Mouse (Mus musculus): ENCODE measurements at regions not wholly inside any gene's neighbourhood (a gene's known extent, or its start where the extent isn't known, plus 50 kb on each side); places are given as distances from the start of the nearest gene placed in this dataset.
"Not testable (repeated sequence)": the region's sequence is repeated elsewhere in the genome, so short reads cannot be mapped to it uniquely, and the experiment has no call there.

GRCm38 (mm10) chr5:68252671-68253070 lies 221.0 kb downstream of the Grxcr1 start:
- peak; percentile 94 for DNase-seq
- Histone ChIP-seq H3K4me3 (replicated peaks; ENCODE audit: low read depth, low read length) (no peak overlapping the region), H3K4me1 (ENCODE audit: control insufficient read depth, insufficient read depth, low read length) (no peaks in the 10 kb centered on the region), H3K27ac (replicated peaks; ENCODE audit: low read depth, low read length) (no peak overlapping the region), H3K36me3 (ENCODE audit: control insufficient read depth, insufficient read depth, low read length) (no peaks in the 10 kb centered on the region), H3K4me2 (ENCODE audit: low read length) (no peak overlapping the region), H3K9ac (replicated peaks; ENCODE audit: low read length) (no peak overlapping the region), H3K27me3 (ENCODE audit: control insufficient read depth, insufficient read depth, low read length) (no peaks in the 10 kb centered on the region), H3K9me3 (ENCODE audit: control insufficient read depth, low read length) (no peaks in the 10 kb centered on the region)
- 14% methylated on average over 8 of the region's 8 CpGs for WGBS
- peak; percentile 71; the same call in 1 of the 2 replicates for ATAC-seq (ENCODE audit: low FRiP score, low TSS enrichment)

- no peak overlapping the region for H3K9ac ChIP-seq (replicated peaks; ENCODE audit: low read length)
- H3K27ac ChIP-seq (replicated peaks; ENCODE audit: low read depth, low read length), result no peak overlapping the region
- DNase-seq (no peak), ATAC-seq (ENCODE audit: low FRiP score, low TSS enrichment) (no peak)
- no peak overlapping the region for H3K4me2 ChIP-seq (ENCODE audit: low read length)
- WGBS, result 63% methylated on average over 1 of the region's 1 CpGs
- H3K27me3 ChIP-seq (ENCODE audit: control insufficient read depth, insufficient read depth, low read length), result no peaks in the 10 kb centered on the region
- H3K9me3 ChIP-seq (ENCODE audit: control insufficient read depth, low read length), result no peaks in the 10 kb centered on the region
- H3K4me3 ChIP-seq (replicated peaks; ENCODE audit: low read depth, low read length), result no peak overlapping the region
- no peaks in the 10 kb centered on the region for H3K36me3 ChIP-seq (ENCODE audit: control insufficient read depth, insufficient read depth, low read length)
- no peaks in the 10 kb centered on the region for H3K4me1 ChIP-seq (ENCODE audit: control insufficient read depth, insufficient read depth, low read length)
Observed at GRCm38 (mm10) chr5:68253476-68253875, 221.8 kb downstream of the Grxcr1 start.

- no peak overlapping the region for H3K4me3 ChIP-seq (replicated peaks; ENCODE audit: low read depth, low read length)
Observed at GRCm38 (mm10) chr5:68254111-68254510, 222.5 kb downstream of the Grxcr1 start.

GRCm38 (mm10) chr5:68264206-68264605 lies 232.6 kb downstream of the Grxcr1 start:
- DNase-seq, result no peak
- WGBS, result 83% methylated on average over 3 of the region's 3 CpGs

More at GRCm38 (mm10) chr5:68254111-68254510, 222.5 kb downstream of the Grxcr1 start:
- DNase-seq, result no peak
- H3K9me3 ChIP-seq (ENCODE audit: control insufficient read depth, low read length), result no peaks in the 10 kb centered on the region
- no peak for ATAC-seq (ENCODE audit: low FRiP score, low TSS enrichment)
- H3K27ac ChIP-seq (replicated peaks; ENCODE audit: low read depth, low read length), result no peak overlapping the region
- whole genome bisulfite sequencing, result 84% methylated on average over 2 of the region's 2 CpGs
- no peaks in the 10 kb centered on the region for H3K27me3 ChIP-seq (ENCODE audit: control insufficient read depth, insufficient read depth, low read length)
- H3K4me2 ChIP-seq (ENCODE audit: low read length), result no peak overlapping the region
- no peaks in the 10 kb centered on the region for H3K4me1 ChIP-seq (ENCODE audit: control insufficient read depth, insufficient read depth, low read length)
- no peak overlapping the region for H3K9ac ChIP-seq (replicated peaks; ENCODE audit: low read length)
- H3K36me3 ChIP-seq (ENCODE audit: control insufficient read depth, insufficient read depth, low read length), result no peaks in the 10 kb centered on the region

GRCm38 (mm10) chr5:68274271-68274670 lies 242.6 kb downstream of the Grxcr1 start:
- no peak for DNase-seq
- H3K4me1 ChIP-seq (ENCODE audit: control insufficient read depth, insufficient read depth, low read length), result no peaks in the 10 kb centered on the region
- H3K4me3 ChIP-seq (replicated peaks; ENCODE audit: low read depth, low read length), result no peak overlapping the region
- H3K9me3 ChIP-seq (ENCODE audit: control insufficient read depth, low read length), result no peaks in the 10 kb centered on the region
- no peak overlapping the region for H3K27ac ChIP-seq (replicated peaks; ENCODE audit: low read depth, low read length)
- no peak overlapping the region for H3K4me2 ChIP-seq (ENCODE audit: low read length)
- WGBS, result 89% methylated on average over 3 of the region's 3 CpGs
- no peaks in the 10 kb centered on the region for H3K36me3 ChIP-seq (ENCODE audit: control insufficient read depth, insufficient read depth, low read length)
- H3K27me3 ChIP-seq (ENCODE audit: control insufficient read depth, insufficient read depth, low read length), result no peaks in the 10 kb centered on the region
- H3K9ac ChIP-seq (replicated peaks; ENCODE audit: low read length), result no peak overlapping the region
- no peak for ATAC-seq (ENCODE audit: low FRiP score, low TSS enrichment)

More at GRCm38 (mm10) chr5:68264206-68264605, 232.6 kb downstream of the Grxcr1 start:
- ATAC-seq (ENCODE audit: low FRiP score, low TSS enrichment), result no peak
- Histone ChIP-seq H3K9me3 (ENCODE audit: control insufficient read depth, low read length) (no peaks in the 10 kb centered on the region), H3K9ac (replicated peaks; ENCODE audit: low read length) (no peak overlapping the region), H3K27ac (replicated peaks; ENCODE audit: low read depth, low read length) (no peak overlapping the region), H3K36me3 (ENCODE audit: control insufficient read depth, insufficient read depth, low read length) (no peaks in the 10 kb centered on the region), H3K4me1 (ENCODE audit: control insufficient read depth, insufficient read depth, low read length) (no peaks in the 10 kb centered on the region), H3K4me3 (replicated peaks; ENCODE audit: low read depth, low read length) (no peak overlapping the region), H3K27me3 (ENCODE audit: control insufficient read depth, insufficient read depth, low read length) (no peaks in the 10 kb centered on the region), H3K4me2 (ENCODE audit: low read length) (no peak overlapping the region)

- 81% methylated on average over 5 of the region's 5 CpGs for WGBS
- no peaks in the 10 kb centered on the region for H3K27me3 ChIP-seq (ENCODE audit: control insufficient read depth, insufficient read depth, low read length)
- no peaks in the 10 kb centered on the region for H3K4me1 ChIP-seq (ENCODE audit: control insufficient read depth, insufficient read depth, low read length)
- ATAC-seq (ENCODE audit: low FRiP score, low TSS enrichment) (no peak), DNase-seq (no peak)
- no peaks in the 10 kb centered on the region for H3K9me3 ChIP-seq (ENCODE audit: control insufficient read depth, low read length)
- no peak overlapping the region for H3K4me2 ChIP-seq (ENCODE audit: low read length)
- no peak overlapping the region for H3K27ac ChIP-seq (replicated peaks; ENCODE audit: low read depth, low read length)
- H3K4me3 ChIP-seq (replicated peaks; ENCODE audit: low read depth, low read length), result no peak overlapping the region
- no peaks in the 10 kb centered on the region for H3K36me3 ChIP-seq (ENCODE audit: control insufficient read depth, insufficient read depth, low read length)
- no peak overlapping the region for H3K9ac ChIP-seq (replicated peaks; ENCODE audit: low read length)
Observed at GRCm38 (mm10) chr5:68275558-68276263, 244.1 kb downstream of the Grxcr1 start.

GRCm38 (mm10) chr5:68295774-68296173 lies 264.1 kb downstream of the Grxcr1 start:
- H3K9ac ChIP-seq (replicated peaks; ENCODE audit: low read length); H3K27ac ChIP-seq (replicated peaks; ENCODE audit: low read depth, low read length); H3K4me2 ChIP-seq (ENCODE audit: low read length); H3K27me3 ChIP-seq (ENCODE audit: control insufficient read depth, insufficient read depth, low read length); H3K4me3 ChIP-seq (replicated peaks; ENCODE audit: low read depth, low read length); ATAC-seq (ENCODE audit: low FRiP score, low TSS enrichment); DNase-seq; H3K36me3 ChIP-seq (ENCODE audit: control insufficient read depth, insufficient read depth, low read length); H3K9me3 ChIP-seq (ENCODE audit: control insufficient read depth, low read length); H3K4me1 ChIP-seq (ENCODE audit: control insufficient read depth, insufficient read depth, low read length): not testable (repeated sequence)
- 77% methylated on average over 2 of the region's 2 CpGs for WGBS

GRCm38 (mm10) chr5:68313187-68313586 lies 281.6 kb downstream of the Grxcr1 start:
- Histone ChIP-seq H3K4me2 (ENCODE audit: low read length) (no peak overlapping the region), H3K4me1 (ENCODE audit: control insufficient read depth, insufficient read depth, low read length) (no peaks in the 10 kb centered on the region), H3K9ac (replicated peaks; ENCODE audit: low read length) (no peak overlapping the region), H3K4me3 (replicated peaks; ENCODE audit: low read depth, low read length) (no peak overlapping the region), H3K27ac (replicated peaks; ENCODE audit: low read depth, low read length) (no peak overlapping the region), H3K9me3 (ENCODE audit: control insufficient read depth, low read length) (no peaks in the 10 kb centered on the region), H3K36me3 (ENCODE audit: control insufficient read depth, insufficient read depth, low read length) (no peaks in the 10 kb centered on the region), H3K27me3 (ENCODE audit: control insufficient read depth, insufficient read depth, low read length) (no peaks in the 10 kb centered on the region)
- 77% methylated on average over 3 of the region's 3 CpGs for WGBS
- ATAC-seq (ENCODE audit: low FRiP score, low TSS enrichment), result no peak
- DNase-seq, result no peak

GRCm38 (mm10) chr5:68318979-68319378 lies 287.3 kb downstream of the Grxcr1 start:
- Histone ChIP-seq H3K4me2 (ENCODE audit: low read length) (no peak overlapping the region), H3K4me3 (replicated peaks; ENCODE audit: low read depth, low read length) (no peak overlapping the region), H3K9me3 (ENCODE audit: control insufficient read depth, low read length) (no peaks in the 10 kb centered on the region), H3K4me1 (ENCODE audit: control insufficient read depth, insufficient read depth, low read length) (no peaks in the 10 kb centered on the region), H3K9ac (replicated peaks; ENCODE audit: low read length) (no peak overlapping the region), H3K27ac (replicated peaks; ENCODE audit: low read depth, low read length) (no peak overlapping the region), H3K27me3 (ENCODE audit: control insufficient read depth, insufficient read depth, low read length) (no peaks in the 10 kb centered on the region), H3K36me3 (ENCODE audit: control insufficient read depth, insufficient read depth, low read length) (no peaks in the 10 kb centered on the region)
- no peak for ATAC-seq (ENCODE audit: low FRiP score, low TSS enrichment)
- DNase-seq, result no peak

All from midbrain, embryonic 14.5 days (tissue).